Mouse (Mus musculus) forelimb bud, embryonic 11.5 days (tissue): ENCODE data around the gene Ppp1r12a.
A peak's percentile ranks its signal among the peaks of the same experiment; 100 is the strongest.

Experiments
- DNase-seq: peaks from one replicate; pipeline ENCODE4 v3.0.0-alpha.2; 2012; ENCODE audit warnings: low read depth, low spot score

Ppp1r12a gene

GRCm38 (mm10) chr10:108161261-108162256 lies at the start of gene Ppp1r12a:
Gene Ppp1r12a, plus strand, starts transcription at chr10:108162193.
- DNase-seq, result peak; percentile 94

DNA sequence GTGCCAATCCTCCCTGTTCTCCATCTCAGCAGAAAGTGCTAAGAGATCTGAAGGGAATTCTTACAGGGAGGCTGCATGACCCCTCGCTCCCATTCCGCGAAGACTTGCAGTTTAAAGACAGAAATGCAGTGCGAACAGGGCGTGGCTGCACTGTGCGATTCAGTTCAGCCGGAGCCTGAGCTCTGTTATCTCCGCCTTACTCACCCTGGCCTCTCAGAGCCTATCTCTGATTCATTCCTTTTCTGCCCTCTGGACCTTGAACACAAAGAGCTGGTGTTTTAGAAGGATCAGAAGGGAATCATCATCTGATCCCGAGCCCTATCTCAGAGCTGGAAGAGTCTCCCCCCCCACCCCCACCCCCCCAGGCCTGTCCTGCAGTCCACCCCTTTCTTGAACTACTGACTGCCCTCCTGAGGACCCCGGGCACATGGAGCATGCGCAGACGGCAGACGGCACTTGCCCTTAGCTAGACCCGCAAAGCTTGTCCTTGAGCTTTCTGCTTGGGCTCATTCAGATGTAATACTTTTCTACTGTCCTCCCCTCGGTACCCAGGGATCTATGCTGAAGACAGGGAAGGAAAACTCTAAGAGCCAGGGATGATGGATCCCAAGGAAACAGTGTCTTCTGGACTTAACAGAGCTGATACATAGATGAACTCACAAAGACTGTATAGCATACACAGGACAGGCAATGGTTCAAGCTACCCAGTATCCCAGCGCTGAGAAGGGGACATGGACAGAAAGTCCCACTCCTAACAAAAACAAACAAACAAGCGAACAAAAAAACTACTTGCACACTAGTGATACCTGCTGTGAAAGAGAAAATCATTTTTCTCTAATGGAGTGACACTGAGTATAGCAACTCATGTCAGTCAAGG lies 48.4 kb upstream of the Ppp1r12a start:
- no peak for DNase-seq

DNA sequence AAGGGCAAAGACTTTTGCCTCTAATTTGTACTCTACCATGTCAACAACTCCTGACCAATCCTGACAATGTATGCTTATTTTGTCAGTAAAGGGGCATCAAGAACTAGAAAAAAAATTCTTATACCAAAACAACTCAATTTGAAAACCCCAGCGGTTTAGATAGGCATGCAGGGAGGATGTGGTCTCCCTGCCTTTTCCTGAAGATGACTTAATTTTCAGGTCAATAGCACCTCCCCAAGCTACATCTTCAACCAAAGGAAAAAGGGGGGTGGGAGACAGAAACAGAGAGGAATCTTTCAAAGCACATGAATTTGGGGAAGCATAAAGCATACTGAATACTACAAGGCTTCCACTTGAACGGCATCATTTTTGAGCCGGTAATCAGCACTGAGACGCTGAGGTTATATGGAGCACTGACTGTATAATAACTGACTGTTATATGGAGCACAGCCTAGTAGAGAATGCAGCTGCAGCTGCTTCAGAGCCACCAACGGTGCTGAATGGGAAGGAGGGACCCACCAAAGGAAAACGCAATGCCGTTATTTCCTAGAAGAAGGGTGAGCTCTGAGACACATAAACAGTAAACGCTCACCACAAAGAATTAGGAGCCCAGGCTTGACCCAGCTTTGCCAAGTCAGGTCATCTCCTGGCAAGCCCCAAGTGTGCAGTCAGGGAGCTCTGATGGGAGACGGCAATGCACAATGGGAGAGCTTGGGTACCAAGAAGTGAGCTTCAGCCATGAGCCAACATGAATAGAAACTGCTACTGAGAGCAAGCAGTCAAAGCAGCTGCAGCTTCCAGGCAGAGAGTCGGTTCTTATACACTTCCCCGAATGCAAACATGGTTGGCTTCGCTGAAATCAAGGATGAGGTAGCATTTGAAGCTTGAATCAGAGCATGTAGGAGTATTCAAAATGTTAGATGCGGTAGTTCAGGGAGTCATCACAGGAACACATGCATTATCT lies 43.5 kb upstream of the Ppp1r12a start:
- no peak for DNase-seq

- DNase-seq, result no peak
Measured at GRCm38 (mm10) chr10:108119416-108119815, 42.6 kb upstream of the Ppp1r12a start.

GRCm38 (mm10) chr10:108124934-108125599 lies 36.9 kb upstream of the Ppp1r12a start:
- DNase-seq, result no peak

DNA sequence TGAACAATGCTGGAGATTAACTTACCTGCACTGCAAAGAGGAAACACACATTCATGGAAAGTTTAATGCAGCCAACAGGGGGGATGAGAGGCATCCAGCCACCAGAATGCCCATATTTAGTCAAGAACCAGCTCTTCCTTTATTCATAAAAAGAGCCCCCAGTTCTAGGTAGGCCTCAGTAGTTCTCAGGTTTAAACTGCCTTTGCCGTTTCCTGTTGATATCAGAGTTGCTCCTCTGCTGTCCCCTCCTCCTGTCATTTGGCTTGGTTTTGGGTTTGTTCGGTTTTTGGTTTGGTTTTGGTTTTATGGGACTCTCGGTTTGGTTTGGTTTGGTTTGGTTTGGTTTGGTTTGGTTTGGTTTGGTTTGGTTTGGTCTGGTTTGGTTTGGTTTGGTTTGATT lies 32.8 kb upstream of the Ppp1r12a start:
- DNase-seq, result no peak

DNA sequence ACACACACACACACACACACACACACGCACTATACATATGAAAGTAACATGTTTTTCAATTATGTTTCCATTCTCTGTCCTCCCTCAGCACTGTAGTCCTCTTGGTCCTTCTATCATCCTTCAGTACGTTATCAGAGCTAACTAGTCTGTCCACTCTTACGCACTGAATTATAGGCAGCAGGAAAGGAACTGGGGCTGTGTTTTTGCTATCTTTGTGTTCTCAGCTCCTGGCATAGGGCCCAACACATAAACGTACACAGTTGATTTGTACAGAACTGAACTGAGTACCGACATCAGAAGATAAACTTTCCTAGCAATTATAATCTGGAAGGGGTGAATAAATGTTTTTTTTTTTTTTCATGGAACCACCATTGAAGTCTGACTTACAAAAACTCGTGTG lies 30.1 kb upstream of the Ppp1r12a start:
- no peak for DNase-seq

GRCm38 (mm10) chr10:108133253-108133652 lies 28.7 kb upstream of the Ppp1r12a start:
- DNase-seq, result no peak

DNA sequence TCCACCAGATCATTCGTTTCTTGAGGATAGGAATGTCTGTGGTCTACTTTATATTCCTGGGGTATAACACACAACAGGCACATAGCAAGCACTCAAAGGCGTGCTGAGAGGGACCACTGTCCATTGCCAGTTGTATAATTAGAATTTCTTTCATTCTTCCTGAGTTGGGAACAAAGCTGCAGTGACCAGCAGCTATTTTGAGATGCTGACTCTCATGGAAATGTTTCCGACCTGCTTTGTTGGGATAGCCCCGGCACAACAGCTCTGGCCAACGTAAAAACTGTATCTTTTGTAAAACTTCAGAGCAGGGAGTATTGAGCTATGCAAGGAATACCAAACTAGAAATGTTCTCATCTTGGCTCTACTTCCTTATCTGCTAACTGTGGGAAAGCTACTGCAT lies 28.2 kb upstream of the Ppp1r12a start:
- DNase-seq, result no peak

- no peak for DNase-seq
Measured at GRCm38 (mm10) chr10:108138347-108138746, 23.6 kb upstream of the Ppp1r12a start.

DNA sequence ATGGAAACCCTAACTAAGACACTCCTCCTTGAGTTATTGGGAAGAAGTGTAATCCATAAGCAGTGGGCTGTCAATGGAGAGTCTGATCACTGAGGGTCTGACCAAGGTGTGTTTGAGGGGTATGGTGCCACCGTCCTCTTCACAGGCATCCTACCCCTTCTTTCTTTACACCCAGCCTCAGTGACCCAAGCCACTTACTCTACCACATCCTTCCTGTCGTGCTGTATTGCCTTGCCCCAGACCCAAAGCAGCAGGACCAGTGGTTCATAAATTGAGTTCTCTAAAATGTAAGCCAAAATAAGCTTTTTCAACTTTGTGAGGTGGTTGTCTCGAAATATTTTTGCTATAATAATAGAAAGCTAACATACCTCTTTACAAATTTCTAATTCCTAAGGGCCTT lies 22.2 kb upstream of the Ppp1r12a start:
- no peak for DNase-seq

DNA sequence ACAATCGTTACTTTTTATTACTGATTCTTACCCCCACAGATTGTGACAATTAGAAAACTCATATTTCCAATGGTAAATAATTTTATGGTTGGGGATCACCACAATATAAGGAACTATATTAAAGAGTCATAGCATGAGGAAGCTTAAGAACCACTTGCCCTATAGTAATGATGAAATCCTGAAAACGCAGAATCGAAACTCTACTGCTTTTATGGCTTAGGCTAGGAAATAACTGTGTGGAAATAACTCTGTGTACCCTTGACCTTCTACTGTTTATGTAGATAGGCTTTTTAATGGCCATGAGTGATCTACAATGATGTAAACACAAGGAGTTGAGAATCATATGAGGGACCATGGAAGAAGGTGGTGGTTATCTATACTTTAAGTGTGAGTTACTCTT lies 21.3 kb upstream of the Ppp1r12a start:
- DNase-seq, result no peak

- DNase-seq, result no peak
Measured at GRCm38 (mm10) chr10:108143991-108144525, 17.9 kb upstream of the Ppp1r12a start.

DNA sequence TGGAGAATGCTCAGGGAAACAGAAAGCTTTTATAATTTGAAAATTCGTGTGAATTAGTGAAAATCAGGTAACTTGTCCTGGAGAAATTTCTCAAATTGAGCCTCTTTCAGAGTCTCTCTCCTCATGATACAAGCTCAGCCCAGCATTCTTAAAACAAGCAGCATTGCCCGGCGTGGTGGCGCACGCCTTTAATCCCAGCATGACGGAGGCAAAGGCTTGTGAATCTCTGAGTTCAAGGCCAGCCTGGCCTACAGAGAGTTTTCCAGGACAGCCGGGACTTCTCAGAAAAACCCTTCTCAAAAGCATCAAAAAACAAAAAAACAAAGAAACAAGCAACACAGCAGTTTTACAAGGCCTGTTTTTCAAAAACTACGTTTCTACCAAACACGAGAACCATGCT lies 16.3 kb upstream of the Ppp1r12a start:
- DNase-seq, result no peak

GRCm38 (mm10) chr10:108147031-108147430 lies 15.0 kb upstream of the Ppp1r12a start:
- DNase-seq, result no peak

GRCm38 (mm10) chr10:108153301-108153700 lies 8.7 kb upstream of the Ppp1r12a start:
- DNase-seq, result no peak

- no peak for DNase-seq
Measured at GRCm38 (mm10) chr10:108155042-108155686, 6.8 kb upstream of the Ppp1r12a start.

DNA sequence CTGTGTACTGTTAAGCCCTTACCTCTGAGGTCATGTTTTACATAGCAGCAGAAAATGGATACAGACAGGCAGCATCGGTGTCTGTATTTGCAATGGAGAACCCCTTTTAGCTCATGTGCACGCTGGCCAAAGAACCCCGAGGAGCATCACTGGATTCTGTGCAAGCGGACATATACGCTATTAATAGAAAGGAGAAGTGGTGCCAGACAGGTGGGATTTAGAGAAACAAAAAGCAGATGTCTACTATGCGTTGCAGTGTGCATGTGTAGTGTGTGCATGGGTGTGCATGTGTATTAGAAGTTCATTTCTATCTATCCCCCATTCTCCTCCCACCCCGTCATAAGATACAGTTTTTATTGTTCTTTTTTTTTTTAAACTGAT lies 6.3 kb upstream of the Ppp1r12a start:
- DNase-seq, result no peak

- no peak for DNase-seq
Measured at GRCm38 (mm10) chr10:108156128-108156527, 5.9 kb upstream of the Ppp1r12a start.

DNA sequence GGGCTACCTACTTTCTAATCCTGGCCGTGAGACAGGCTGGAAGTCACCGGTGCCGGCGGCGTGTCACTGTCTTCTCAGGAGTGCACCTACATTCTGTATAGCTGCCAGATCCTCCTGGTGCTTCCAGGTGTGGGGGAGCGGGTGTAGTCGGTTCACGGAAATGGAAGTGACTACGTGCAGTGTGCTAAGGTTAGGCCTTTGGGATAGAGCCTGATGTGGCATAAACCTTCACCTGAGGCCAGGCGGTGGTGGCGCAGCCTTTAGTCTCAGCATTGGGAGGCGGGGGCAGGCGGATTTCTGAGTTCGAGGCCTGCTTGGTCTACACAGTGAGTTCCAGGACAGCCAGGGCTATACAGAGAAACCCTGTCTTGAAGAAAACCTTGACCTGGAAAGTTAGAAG lies 3.0 kb upstream of the Ppp1r12a start:
- DNase-seq, result no peak
